Mouse (Mus musculus) brown adipose tissue, adult 24 weeks (tissue): Measurements from ENCODE around the gene Rfx2. TPM values are rescaled to one million over a fixed set of nuclear protein-coding genes. Genes with fewer than 3 reads are reported as not detected.

ENCODE experiments used
- H3K27ac ChIP-seq: fragments of 200-500 bp; replicated peaks from 2 replicates; pipeline ENCODE4 v1.5.1; 2012; ENCODE audit warnings: low read depth, mild to moderate bottlenecking, low read length
- H3K4me1 ChIP-seq: fragments of 200-500 bp; 2 replicates; pipeline ENCODE4 v1.6.1; 2012; ENCODE audit warnings: low read length, mixed read lengths; ENCODE audit not compliant: control insufficient read depth, insufficient read depth, insufficient read length
- H3K4me3 ChIP-seq: fragments of 200-500 bp; 2 replicates; pipeline ENCODE4 v1.5.1; 2012; ENCODE audit warnings: low read depth, mild to moderate bottlenecking, low read length, moderate library complexity; ENCODE audit not compliant: insufficient read depth
- polyA plus RNA-seq: library from polyadenylated mRNA; stranded (reverse); fragments of >200 nt; gene quantifications from 2 replicates; pipeline ENCODE4 v1.2.4, GENCODE M21; 2012; ENCODE audit not compliant: missing spikeins, insufficient read depth, insufficient read length

Rfx2 gene
- 2.5 and 3.0 TPM in 2 replicates for polyA plus RNA-seq

DNA sequence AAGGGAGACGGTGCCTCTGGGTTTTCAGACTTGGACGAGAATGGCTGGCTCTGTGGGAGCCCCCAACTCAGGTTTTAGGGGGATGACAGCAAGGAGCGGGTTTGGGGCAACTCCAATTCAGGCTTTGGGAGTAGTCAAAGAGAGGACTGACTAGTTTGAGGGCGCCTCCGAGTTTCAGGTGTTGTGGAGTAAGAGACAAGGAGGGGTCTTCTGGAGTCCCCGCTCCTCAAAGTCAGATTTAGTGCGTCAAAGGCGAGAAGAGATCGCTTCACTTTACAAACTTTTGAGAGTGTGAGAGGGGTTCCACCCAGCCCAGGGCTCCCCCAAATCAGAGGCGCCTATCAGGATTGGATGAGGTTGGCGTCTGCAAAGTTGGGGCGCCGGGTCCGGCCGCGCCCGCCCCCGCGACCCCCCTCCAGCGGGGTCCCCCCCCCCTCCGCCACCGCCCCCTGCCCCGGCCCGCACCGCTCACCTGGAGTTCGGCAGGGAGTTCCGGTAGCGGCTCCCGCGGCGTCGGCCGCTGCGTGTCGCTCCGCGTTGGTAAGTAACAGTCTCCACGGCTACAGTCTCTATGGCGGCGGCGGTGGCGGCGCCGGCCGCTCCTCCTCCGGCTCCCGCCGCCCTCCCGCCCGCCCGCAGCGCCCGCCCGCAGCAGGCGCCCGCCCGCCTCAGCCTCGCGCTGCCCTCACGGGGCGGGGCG is at the start of gene Rfx2:
Rfx2 (minus strand) TSS at position 603 of the 700 bp plus-strand sequence.
- Histone ChIP-seq H3K4me1 (peaks cover 4% of the 10 kb centered on the region; the same call in 1 of the 2 replicates), H3K27ac (no peak within 1 kb of the TSS), H3K4me3 (peak within 1 kb of the TSS; percentile 69)

GRCm38 (mm10) chr17:56877426-56877825 is 46.6 kb upstream of the Rfx2 start:
- no peaks in the 10 kb centered on the region for H3K4me1 ChIP-seq
- no peak overlapping the region for H3K4me3 ChIP-seq
- no peak overlapping the region for H3K27ac ChIP-seq

- Histone ChIP-seq H3K4me3 (no peak overlapping the region), H3K4me1 (no peaks in the 10 kb centered on the region), H3K27ac (no peak overlapping the region)
These were observed 46.2 kb upstream of the Rfx2 start for GRCm38 (mm10) chr17:56876981-56877380.

DNA sequence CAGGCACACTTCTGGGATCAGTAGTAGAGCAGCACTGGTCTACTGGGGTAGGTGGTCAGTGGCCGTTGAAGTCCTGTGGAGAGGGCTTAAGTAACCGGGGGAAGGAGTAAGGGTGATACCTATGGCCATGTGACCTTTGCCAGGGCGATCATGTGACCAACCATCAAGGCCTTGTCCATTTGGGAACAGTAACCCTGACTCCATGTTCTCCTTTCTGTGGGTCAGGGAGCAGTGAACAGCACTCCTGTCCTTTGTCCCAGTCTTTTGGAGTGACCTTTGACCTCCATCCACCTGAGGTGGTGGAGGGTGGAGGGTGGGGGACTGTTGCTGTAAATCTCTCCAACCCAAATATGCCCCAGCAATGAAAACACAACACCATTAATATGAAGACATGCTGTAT is 45.7 kb upstream of the Rfx2 start:
- Histone ChIP-seq H3K4me1 (no peaks in the 10 kb centered on the region), H3K27ac (no peak overlapping the region)

DNA sequence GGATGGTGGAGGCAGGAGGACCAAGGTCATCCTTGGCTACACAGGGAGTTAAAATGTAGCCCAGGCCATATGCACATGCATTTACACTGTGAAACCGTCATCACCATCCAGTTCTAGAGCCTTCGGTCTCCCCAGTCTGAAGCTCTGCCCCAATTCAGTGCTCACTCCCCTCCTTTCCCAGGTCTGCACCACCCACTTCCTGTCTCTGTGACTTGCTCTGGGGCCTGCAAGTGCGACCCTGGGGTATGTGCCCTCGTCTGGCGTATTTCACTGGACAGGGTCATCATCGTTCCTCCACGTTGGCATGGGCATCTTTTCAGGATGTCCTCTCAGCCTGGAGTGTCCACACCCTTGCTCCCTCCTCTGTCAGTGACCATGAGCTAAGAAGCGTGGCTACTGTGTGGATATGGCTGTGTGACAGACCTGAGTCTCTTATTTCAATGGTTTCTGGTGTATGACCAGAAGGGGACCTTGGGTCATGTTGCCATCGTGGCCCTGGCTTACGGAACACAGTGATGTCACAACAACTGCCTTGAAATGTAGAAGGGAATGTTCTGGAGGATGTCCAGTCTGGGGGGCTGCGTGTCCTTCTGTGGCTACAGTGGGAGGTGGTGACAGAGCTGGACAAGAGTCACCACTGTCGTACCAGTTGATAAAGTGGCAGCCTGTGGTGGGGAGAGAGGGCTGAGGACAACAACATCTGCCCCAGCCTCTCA is 44.3 kb upstream of the Rfx2 start, which contains the start of gene 1700061G19Rik:
1700061G19Rik (plus strand) TSS at position 542 of the 716 bp plus-strand sequence.
- Histone ChIP-seq H3K4me1 (no peaks in the 10 kb centered on the region), H3K4me3 (no peak within 1 kb of the TSS), H3K27ac (no peak within 1 kb of the TSS)

More for the DNA sequence above, 45.7 kb upstream of the Rfx2 start:
- no peak overlapping the region for H3K4me3 ChIP-seq

DNA sequence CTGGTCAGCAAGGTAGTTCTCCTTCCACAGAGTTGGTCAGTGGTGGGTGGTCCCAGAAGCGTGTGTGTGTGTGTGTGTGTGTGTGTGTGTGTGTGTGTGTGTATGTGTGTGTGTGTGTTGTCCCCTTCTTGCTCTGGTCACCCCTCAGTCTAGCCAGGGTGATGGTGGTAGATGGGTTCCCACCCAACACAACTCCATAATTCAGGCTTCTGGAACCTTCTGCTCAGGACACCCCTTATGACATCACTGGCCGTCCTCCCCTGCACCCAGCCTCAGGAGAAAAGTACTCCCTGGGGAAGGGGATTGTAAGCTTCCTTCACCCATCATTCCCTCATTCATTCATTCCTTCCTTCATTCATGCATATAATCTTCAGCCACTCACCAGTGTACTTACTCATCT is 43.4 kb upstream of the Rfx2 start, which contains the start of gene Acsbg2:
Acsbg2 (minus strand) TSS at position 211 of the 400 bp plus-strand sequence.
- Histone ChIP-seq H3K27ac (no peak within 1 kb of the TSS), H3K4me1 (no peaks in the 10 kb centered on the region), H3K4me3 (no peak within 1 kb of the TSS)

- Histone ChIP-seq H3K27ac (no peak overlapping the region), H3K4me3 (no peak overlapping the region), H3K4me1 (no peaks in the 10 kb centered on the region)
These were observed 41.7 kb upstream of the Rfx2 start for GRCm38 (mm10) chr17:56872512-56872911.

- Histone ChIP-seq H3K4me1 (no peaks in the 10 kb centered on the region), H3K4me3 (no peak overlapping the region), H3K27ac (no peak overlapping the region)
These were observed 41.0 kb upstream of the Rfx2 start for GRCm38 (mm10) chr17:56871767-56872166.

DNA sequence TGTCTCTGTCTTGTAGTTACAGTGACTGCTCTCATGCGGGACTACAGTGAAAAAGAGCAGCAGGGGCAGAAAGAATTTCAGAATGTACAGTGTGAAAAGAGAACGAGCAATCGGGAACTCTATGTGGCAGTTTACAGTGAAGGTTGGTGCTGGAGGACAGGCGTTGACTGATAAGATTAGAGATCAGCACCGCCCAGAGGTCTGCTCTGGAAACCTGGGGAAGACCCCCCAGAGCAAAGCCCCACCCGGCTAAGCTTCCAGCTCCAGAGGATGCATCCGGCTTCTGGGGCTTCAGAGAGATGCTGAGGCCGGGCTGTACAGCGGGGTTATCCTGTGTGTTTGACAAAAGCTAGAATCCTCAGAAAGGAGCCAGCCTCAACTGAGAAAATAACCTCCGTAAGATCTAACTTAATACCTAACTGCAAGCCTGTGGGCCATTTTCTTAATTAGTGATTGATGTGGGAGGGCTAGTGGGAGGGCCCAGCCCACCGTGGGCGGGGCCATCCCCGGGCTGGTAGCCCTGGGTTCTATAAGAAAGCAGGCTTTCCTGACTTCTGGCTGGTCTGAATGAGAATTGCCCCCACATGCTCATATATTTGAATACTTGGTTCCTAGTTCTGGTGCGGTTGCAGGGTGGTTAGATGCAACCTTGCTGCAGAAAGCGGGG is 39.6 kb upstream of the Rfx2 start:
- no peak overlapping the region for H3K4me3 ChIP-seq
- no peak overlapping the region for H3K27ac ChIP-seq
- H3K4me1 ChIP-seq: no peaks in the 10 kb centered on the region

DNA sequence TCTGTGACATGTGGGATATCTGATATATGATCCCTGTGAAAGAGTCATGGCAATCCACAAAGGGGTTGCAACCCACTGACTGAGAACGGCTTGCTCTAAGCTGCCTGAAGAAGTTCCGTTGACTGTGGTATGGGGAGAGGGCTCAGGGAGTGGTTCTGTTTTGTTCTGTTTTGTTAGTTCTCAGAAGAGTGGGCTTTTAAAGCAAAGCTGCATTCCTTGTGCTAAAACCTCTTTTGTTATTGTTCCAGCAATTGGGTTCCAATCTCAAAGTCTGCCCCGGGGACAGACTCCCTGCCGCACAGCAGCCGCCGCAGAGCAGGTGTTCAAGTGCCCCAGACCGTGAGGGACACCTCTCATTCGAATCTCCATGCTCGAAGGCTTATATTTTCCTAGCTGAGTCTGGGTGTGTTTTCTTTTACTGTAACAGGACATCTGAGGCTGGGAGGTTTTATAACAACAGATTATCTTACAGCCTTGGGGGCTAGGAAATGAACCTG is 38.7 kb upstream of the Rfx2 start:
- H3K4me3 ChIP-seq: no peak overlapping the region
- H3K4me1 ChIP-seq: no peaks in the 10 kb centered on the region
- H3K27ac ChIP-seq: no peak overlapping the region

GRCm38 (mm10) chr17:56866071-56866470 is 35.3 kb upstream of the Rfx2 start:
- H3K27ac ChIP-seq: no peak overlapping the region
- no peak overlapping the region for H3K4me3 ChIP-seq
- H3K4me1 ChIP-seq: 0 out of 2 replicates have a peak, but pooled peaks cover 3% of the 10 kb centered on the region

GRCm38 (mm10) chr17:56861197-56861596 is 30.4 kb upstream of the Rfx2 start:
- Histone ChIP-seq H3K27ac (no peak overlapping the region), H3K4me1 (0 out of 2 replicates have a peak, but pooled peaks cover 3% of the 10 kb centered on the region), H3K4me3 (no peak overlapping the region)

- Histone ChIP-seq H3K4me3 (no peak overlapping the region), H3K27ac (no peak overlapping the region), H3K4me1 (0 out of 2 replicates have a peak, but pooled peaks cover 3% of the 10 kb centered on the region)
These were observed 28.1 kb upstream of the Rfx2 start for GRCm38 (mm10) chr17:56858922-56859321.

- Histone ChIP-seq H3K4me3 (no peak overlapping the region), H3K4me1 (0 out of 2 replicates have a peak, but pooled peaks cover 3% of the 10 kb centered on the region), H3K27ac (no peak overlapping the region)
These were observed 27.4 kb upstream of the Rfx2 start for GRCm38 (mm10) chr17:56858216-56858615.

DNA sequence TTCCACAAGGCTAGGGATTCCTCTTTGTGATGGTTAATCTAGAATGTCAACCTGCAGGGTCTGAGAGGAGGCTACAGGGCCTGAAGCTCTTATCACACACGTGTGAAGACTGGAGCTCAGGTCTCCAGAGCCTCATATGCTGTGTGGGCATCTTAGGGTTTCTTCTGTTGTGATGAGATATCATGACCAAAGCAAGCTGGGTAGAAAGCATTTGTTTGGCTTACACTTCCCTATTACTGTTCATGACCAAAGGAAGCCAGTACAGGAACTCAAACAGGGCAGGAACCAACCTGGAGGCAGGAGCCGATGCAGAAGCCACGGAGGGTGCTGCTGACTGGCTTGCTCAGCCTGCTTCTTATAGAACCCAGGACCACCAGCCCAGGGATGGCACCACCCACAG is 24.6 kb upstream of the Rfx2 start:
- no peak overlapping the region for H3K4me3 ChIP-seq
- no peak overlapping the region for H3K27ac ChIP-seq

More for the DNA sequence above, 24.6 kb upstream of the Rfx2 start:
- H3K4me1 ChIP-seq: no peaks in the 10 kb centered on the region
